Mouse (Mus musculus): Measurements from ENCODE around the gene Galntl6.

GRCm38 (mm10) chr8:58234220-58234619 lies 678.2 kb downstream of the Galntl6 start:
- TF ChIP-seq POLR2A (IDR thresholded peaks at IDR 0.05; ENCODE audit: borderline replicate concordance, low read depth, low read length) (no peak), CTCF (IDR thresholded peaks at IDR 0.05; ENCODE audit: low read depth, low read length) (no peak)
